In the genomic region with DNA sequence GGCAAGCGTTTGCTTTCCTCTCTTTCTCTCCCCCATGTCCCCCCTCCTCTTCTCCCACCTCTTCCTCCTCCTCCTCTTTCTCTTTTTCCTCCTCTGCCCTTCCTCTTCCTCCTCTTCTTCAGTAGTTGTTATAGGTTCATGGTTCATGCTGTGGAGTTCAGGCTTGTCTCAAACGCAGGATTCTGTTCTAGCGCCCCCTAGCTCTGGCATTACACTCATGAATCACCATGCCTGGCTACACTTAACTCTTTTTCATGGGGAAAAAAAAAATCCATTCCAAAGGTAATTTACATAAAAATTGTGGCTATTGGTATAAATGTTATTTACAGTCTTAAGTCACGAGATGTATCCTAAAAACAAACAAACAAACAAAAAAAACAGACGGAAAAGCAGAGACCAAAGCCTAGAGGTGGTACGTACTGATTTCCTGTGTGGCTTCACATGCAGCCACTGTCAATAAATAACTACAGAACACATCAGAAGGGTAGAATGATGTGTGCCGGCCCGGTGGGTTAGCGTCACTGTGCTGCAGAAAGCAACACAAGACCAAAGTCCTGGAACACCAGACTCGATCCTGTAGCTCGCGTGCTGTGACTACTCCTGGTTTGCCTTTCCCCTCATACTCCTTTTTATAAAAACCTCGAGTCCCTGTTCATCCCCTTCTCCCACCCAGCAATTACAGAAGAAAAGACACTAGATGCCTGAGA, we compare ENCODE assay signal across 9 mouse cellular contexts. TPM values are rescaled to one million over a fixed set of nuclear protein-coding genes. Genes with fewer than 3 reads are reported as not detected.
DNase-seq lines count a peak whose midpoint lies in the region; ATAC-seq and TF ChIP-seq lines count a peak whose summit lies in the region.
"Had no signal": no experiment of that assay in that cellular context is flagged by ENCODE, and none has a peak within 500 bp of the region (broad histone marks: within the 10 kb centered on the region; RNA-seq: fewer than 3 reads in every experiment).

No protein-coding gene starts in this region.

- H3K27me3 ChIP-seq in intestine, postnatal 0 days (replicated peaks; ENCODE audit: control insufficient read depth, insufficient read depth, low read length): no peaks in the 10 kb centered on the region
- no peaks in the 10 kb centered on the region for H3K27me3 ChIP-seq in intestine, embryonic 15.5 days (replicated peaks)
- no peaks in the 10 kb centered on the region for H3K27me3 ChIP-seq in CH12.LX (replicated peaks)
- H3K27me3 ChIP-seq in stomach, postnatal 0 days (ENCODE audit: control insufficient read depth, insufficient read depth, low read length): no peaks in the 10 kb centered on the region
- H3K27me3 ChIP-seq: embryonic facial prominence, embryonic 15.5 days had no signal

- H3K4me3 ChIP-seq in intestine, postnatal 0 days (ENCODE audit: low read depth, low read length): no peak overlapping the region
- H3K4me3 ChIP-seq in intestine, embryonic 15.5 days (replicated peaks): no peak overlapping the region
- no peak overlapping the region for H3K4me3 ChIP-seq in CH12.LX (replicated peaks in 1 of 3; ENCODE audit: low read depth in 2 of 3, low read length in 2 of 3, poor library complexity in 1 of 3)
- H3K4me3 ChIP-seq in stomach, postnatal 0 days (ENCODE audit: low read depth, low read length): no peak overlapping the region
- H3K4me3 ChIP-seq: embryonic facial prominence, embryonic 15.5 days had no signal

- TF ChIP-seq RAD21 in CH12.LX (IDR thresholded peaks at IDR 0.05; ENCODE audit: low read depth, low read length): peak; percentile 60

- no peaks in the 10 kb centered on the region for H3K9me3 ChIP-seq in intestine, postnatal 0 days (ENCODE audit: control insufficient read depth)
- H3K9me3 ChIP-seq in intestine, embryonic 15.5 days: no peaks in the 10 kb centered on the region
- no peaks in the 10 kb centered on the region for H3K9me3 ChIP-seq in CH12.LX (replicated peaks; ENCODE audit: low read length)
- H3K9me3 ChIP-seq in stomach, postnatal 0 days (ENCODE audit: control insufficient read depth, low read length): no peaks in the 10 kb centered on the region
- H3K9me3 ChIP-seq: embryonic facial prominence, embryonic 15.5 days had no signal

- no peak overlapping the region for H3K9ac ChIP-seq in intestine, postnatal 0 days (ENCODE audit: low read depth, low read length)
- no peak overlapping the region for H3K9ac ChIP-seq in intestine, embryonic 15.5 days
- H3K9ac ChIP-seq in CH12.LX (ENCODE audit: insufficient read depth, low read depth): no peak overlapping the region
- no peak overlapping the region for H3K9ac ChIP-seq in stomach, postnatal 0 days (ENCODE audit: low read length)
- H3K9ac ChIP-seq: embryonic facial prominence, embryonic 15.5 days had no signal

- no peak for TF ChIP-seq EP300 in CH12.LX (IDR thresholded peaks at IDR 0.05; ENCODE audit: low read length)
- TF ChIP-seq EP300 in stomach, postnatal 0 days (optimal IDR thresholded peaks at IDR 0.05): no peak

- dilution Hi-C loops in CH12.LX (cut with MboI; ENCODE audit: extremely low pct_ligation_motif_present, extremely low pct_unique_long_range_greater_than_20kb, low sequenced_read_pairs): no loop called here

- H3K27ac ChIP-seq in intestine, postnatal 0 days (ENCODE audit: low read depth, low read length): no peak overlapping the region
- no peak overlapping the region for H3K27ac ChIP-seq in intestine, embryonic 15.5 days
- H3K27ac ChIP-seq in CH12.LX (ENCODE audit: insufficient read depth, low read depth): no peak overlapping the region
- no peak overlapping the region for H3K27ac ChIP-seq in stomach, postnatal 0 days (replicated peaks)
- H3K27ac ChIP-seq: embryonic facial prominence, embryonic 15.5 days had no signal

- in situ Hi-C loops in CH12.LX (cut with MboI; ENCODE audit: low pct_ligation_motif_present, low pct_unique_long_range_greater_than_20kb, low sequenced_read_pairs): loop anchor here (10.0 kb wide), 1 partner anchor 258 kb away; no protein-coding TSS in a partner anchor

- 59% methylated on average over 13 of the region's 13 CpGs for WGBS in intestine, postnatal 0 days
- WGBS in intestine, embryonic 15.5 days: 57% methylated on average over 13 of the region's 13 CpGs
- 66% methylated on average over 13 of the region's 13 CpGs for WGBS in stomach, postnatal 0 days

- peak; percentile 77 for TF ChIP-seq CTCF in intestine, postnatal 0 days (IDR thresholded peaks at IDR 0.05; ENCODE audit: low read depth)
- peak; percentile 73 to 88 for TF ChIP-seq CTCF in CH12.LX (conservative IDR thresholded peaks at IDR 0.05 in 1 of 2, IDR thresholded peaks at IDR 0.05 in 1 of 2; ENCODE audit: low read depth in 2 of 2, low read length in 2 of 2)
- peak; percentile 77 for TF ChIP-seq CTCF in stomach, postnatal 0 days (IDR thresholded peaks at IDR 0.05; ENCODE audit: low read depth)

- H3K4me2 ChIP-seq in intestine, postnatal 0 days (replicated peaks; ENCODE audit: low read depth): no peak overlapping the region
- no peak overlapping the region for H3K4me2 ChIP-seq in intestine, embryonic 15.5 days (replicated peaks)
- no peak overlapping the region for H3K4me2 ChIP-seq in CH12.LX (ENCODE audit: insufficient read depth, low read depth, poor library complexity, severe bottlenecking)
- H3K4me2 ChIP-seq in stomach, postnatal 0 days (replicated peaks; ENCODE audit: low read depth): no peak overlapping the region
- H3K4me2 ChIP-seq: embryonic facial prominence, embryonic 15.5 days had no signal

- ATAC-seq in intestine, postnatal 0 days: no peak
- ATAC-seq in intestine, embryonic 15.5 days: no peak
- ATAC-seq in stomach, postnatal 0 days (ENCODE audit: low FRiP score, low TSS enrichment): no peak

- H3K36me3 ChIP-seq in intestine, postnatal 0 days (ENCODE audit: control insufficient read depth, insufficient read depth): no peaks in the 10 kb centered on the region
- H3K36me3 ChIP-seq in intestine, embryonic 15.5 days: no peaks in the 10 kb centered on the region
- no peaks in the 10 kb centered on the region for H3K36me3 ChIP-seq in CH12.LX (replicated peaks in 1 of 2; ENCODE audit: control insufficient read depth in 1 of 2, insufficient read depth in 1 of 2, low read length in 1 of 2)
- H3K36me3 ChIP-seq in stomach, postnatal 0 days (ENCODE audit: control insufficient read depth, insufficient read depth, low read length): no peaks in the 10 kb centered on the region
- H3K36me3 ChIP-seq: embryonic facial prominence, embryonic 15.5 days had no signal

- intact Hi-C loops in left cerebral cortex, postnatal 36 days (cut with DNase I): no loop called here

- no peaks in the 10 kb centered on the region for H3K79me2 ChIP-seq in CH12.LX (replicated peaks; ENCODE audit: control insufficient read depth, extremely low read depth, insufficient read depth, poor library complexity, severe bottlenecking)

- DNase-seq in A20 (ENCODE audit: low read depth, low spot score) (peak; percentile 68), CH12.LX (ENCODE audit: extremely low read depth) (peak; percentile 78)
- peak; percentile 82 for DNase-seq in embryo, embryonic 10.5 days (ENCODE audit: low spot score)
- peak; percentile 71 to 88 for DNase-seq in kidney, postnatal 25 days
- DNase-seq in stomach, postnatal 0 days (ENCODE audit: low spot score): peak; percentile 58
- no peak for DNase-seq in left cerebral cortex, postnatal 36 days (ENCODE audit: low spot score in 2 of 2)

- no peak for TF ChIP-seq POLR2A in CH12.LX (IDR thresholded peaks at IDR 0.05; ENCODE audit: low read depth, low read length)

- H3K4me1 ChIP-seq in intestine, postnatal 0 days (replicated peaks; ENCODE audit: control insufficient read depth, insufficient read depth, low read length): no peaks in the 10 kb centered on the region
- H3K4me1 ChIP-seq in intestine, embryonic 15.5 days (replicated peaks): peaks cover 22% of the 10 kb centered on the region; the same call in 1 of the 2 replicates
- H3K4me1 ChIP-seq in CH12.LX (ENCODE audit: control insufficient read depth in 1 of 2, insufficient read depth in 2 of 2): peaks cover 5 to 33% of the 10 kb centered on the region in 2 experiments
- no peaks in the 10 kb centered on the region; the same call in 1 of the 2 replicates for H3K4me1 ChIP-seq in stomach, postnatal 0 days (replicated peaks; ENCODE audit: control insufficient read depth, insufficient read depth)

TF ChIP-seq in CH12.LX, 34 proteins besides CTCF, POLR2A, EP300 and RAD21:
- TF ChIP-seq JUN (IDR thresholded peaks at IDR 0.05; ENCODE audit: insufficient read depth, low read depth, low read length): no peak
- TF ChIP-seq BHLHE40 (IDR thresholded peaks at IDR 0.05; ENCODE audit: low read depth, low read length): peak; percentile 36; the same call in 1 of the 2 replicates
- TF ChIP-seq ZC3H11A (IDR thresholded peaks at IDR 0.05; ENCODE audit: low read depth, low read length): 0 out of 2 replicates have a peak, but pooled peaks have one; percentile 12
- TF ChIP-seq SMC3 (IDR thresholded peaks at IDR 0.05; ENCODE audit: low read depth, low read length): peak; percentile 63
- no peak for TF ChIP-seq CHD1 (IDR thresholded peaks at IDR 0.05; ENCODE audit: low read depth, low read length)
- peak; percentile 82 for TF ChIP-seq ZNF384 (IDR thresholded peaks at IDR 0.05; ENCODE audit: low read depth, low read length)
- peak; percentile 36; the same call in 1 of the 2 replicates for TF ChIP-seq IRF4 (IDR thresholded peaks at IDR 0.05; ENCODE audit: low read depth, low read length)
- TF ChIP-seq MYC (IDR thresholded peaks at IDR 0.05; ENCODE audit: low read depth, low read length): peak; percentile 56; the same call in 1 of the 2 replicates
- peak; percentile 42; the same call in 1 of the 2 replicates for TF ChIP-seq MAX (IDR thresholded peaks at IDR 0.05; ENCODE audit: low read length)

RNA-seq across cellular contexts. Expression of a gene that starts 3.4 kb away (rescaled TPM):
- 15.6 and 20.4 TPM in 2 replicates for polyA plus RNA-seq in intestine, postnatal 0 days (2015; fragmentation: Nextera tagmentation; extraction: Ambion mirVana)
- 15.9 and 17.9 TPM in 2 replicates for polyA plus RNA-seq in intestine, embryonic 15.5 days (2015; fragmentation: Nextera tagmentation; extraction: Ambion mirVana)
- total RNA-seq in CH12.LX (2012; rRNA removed) (34.9 and 35.3 TPM in 2 replicates), CH12.LX (2014; rRNA removed) (22.0 and 28.0 TPM in 2 replicates)
- polyA plus RNA-seq in CH12.LX (2012; ENCODE audit: insufficient read length, low read depth): 36.2 and 49.4 TPM in 2 replicates
- 19.5 and 20.1 TPM in 2 replicates for polyA plus RNA-seq in stomach, postnatal 0 days (2015; fragmentation: Nextera tagmentation; extraction: Ambion mirVana)
- 10 to 100 TPM; 25.9 to 29.8 TPM for total RNA-seq in left cerebral cortex, postnatal 36 days (2021)

Comparison
In these comparisons a context has a peak if more than half of its experiments do, and no peak if none do; other contexts are left out.
1. DNase-seq: peak in A20 (single experiment), CH12.LX (single experiment), embryo, embryonic 10.5 days (single experiment), kidney, postnatal 25 days (2 of 2) and stomach, postnatal 0 days (single experiment); none in left cerebral cortex, postnatal 36 days (0 of 2).
2. Peak in every context shown above with its lines, with median percentiles within 50 percentile points of each other: CTCF ChIP-seq.